ENCODE assay signal across 8 mouse cellular contexts in genomic region chr9:54181330-54181729, GRCm38 (mm10).
A peak's percentile ranks its signal among the peaks of the same experiment; 100 is the strongest.
DNase-seq lines count a peak whose midpoint lies in the region; ATAC-seq and TF ChIP-seq lines count a peak whose summit lies in the region.

No protein-coding gene starts in this region.

- 14% methylated on average over 2 of the region's 2 CpGs for WGBS in heart, adult 2 months
- WGBS in heart, embryonic 11.5 days (ENCODE audit: insufficient replicate concordance): 18% methylated on average over 2 of the region's 2 CpGs

- no peaks in the 10 kb centered on the region for H3K27me3 ChIP-seq in heart, adult 2 months (ENCODE audit: control insufficient read depth, insufficient read depth, low read length)
- no peaks in the 10 kb centered on the region for H3K27me3 ChIP-seq in heart, embryonic 11.5 days (ENCODE audit: control insufficient read depth, insufficient read depth, low read length)

- ATAC-seq in heart, embryonic 11.5 days (replicated peaks; ENCODE audit: insufficient number of reproducible peaks, low FRiP score, low TSS enrichment): no peak
- no peak for ATAC-seq in erythroid progenitor cell, adult 5-6 weeks (replicated peaks; ENCODE audit: low FRiP score, poor library complexity, severe bottlenecking)

- no peaks in the 10 kb centered on the region for H3K36me3 ChIP-seq in heart, adult 2 months (ENCODE audit: control insufficient read depth, insufficient read depth, low read length)
- H3K36me3 ChIP-seq in heart, embryonic 11.5 days (ENCODE audit: control insufficient read depth, insufficient read depth, low read length): no peaks in the 10 kb centered on the region

- H3K79me2 ChIP-seq in heart, adult 2 months (replicated peaks; ENCODE audit: control insufficient read depth, insufficient read depth, low read length): no peaks in the 10 kb centered on the region

- TF ChIP-seq EP300 in heart, adult 2 months (IDR thresholded peaks at IDR 0.05; ENCODE audit: insufficient read depth, low read depth, low read length): no peak

- no peak overlapping the region for H3K4me3 ChIP-seq in heart, adult 2 months
- no peak overlapping the region for H3K4me3 ChIP-seq in heart, embryonic 11.5 days (ENCODE audit: low read depth, low read length)

- peak; percentile 71 for TF ChIP-seq CTCF in heart, adult 2 months (IDR thresholded peaks at IDR 0.05)

- no peak overlapping the region for H3K9ac ChIP-seq in heart, adult 2 months (ENCODE audit: low read depth, low read length)
- no peak overlapping the region for H3K9ac ChIP-seq in heart, embryonic 11.5 days (ENCODE audit: low read depth, low read length)

- no peaks in the 10 kb centered on the region for H3K9me3 ChIP-seq in heart, embryonic 11.5 days (replicated peaks; ENCODE audit: control insufficient read depth, low read length)

- H3K4me1 ChIP-seq in heart, adult 2 months (ENCODE audit: control insufficient read depth, insufficient read depth, low read length): no peaks in the 10 kb centered on the region
- no peaks in the 10 kb centered on the region for H3K4me1 ChIP-seq in heart, embryonic 11.5 days (ENCODE audit: control insufficient read depth, insufficient read depth, low read length)

- H3K4me2 ChIP-seq in heart, embryonic 11.5 days: no peak overlapping the region

- intact Hi-C loops in heart, adult 2 months (cut with DNase I): loop anchor here (1.0 to 5.0 kb wide), 3 partner anchors 142 to 236 kb away; no protein-coding TSS in a partner anchor

- H3K27ac ChIP-seq in heart, adult 2 months: no peak overlapping the region
- no peak overlapping the region for H3K27ac ChIP-seq in heart, embryonic 11.5 days (ENCODE audit: low read depth, low read length)

- no peak for DNase-seq in heart, adult 2 months
- peak; percentile 29 for DNase-seq in urinary bladder, postnatal 25 days (ENCODE audit: low spot score)
- DNase-seq in urinary bladder, adult 2 months (ENCODE audit: low spot score): no peak
- peak; percentile 81 for DNase-seq in embryo, embryonic 11 days
- DNase-seq in layer of hippocampus, postnatal 25 days (ENCODE audit: extremely low spot score in 1 of 2, low spot score in 1 of 2): peak; percentile 23 to 74
- DNase-seq in retina, postnatal 7 days (ENCODE audit: low read depth, low spot score): peak; percentile 48

- no peak for TF ChIP-seq POLR2A in heart, adult 2 months (IDR thresholded peaks at IDR 0.05; ENCODE audit: insufficient read depth, low read depth, low read length)

Comparison
In these comparisons a context has a peak if more than half of its experiments do, and no peak if none do; other contexts are left out.
1. DNase-seq: peak in urinary bladder, postnatal 25 days (single experiment), embryo, embryonic 11 days (single experiment), layer of hippocampus, postnatal 25 days (2 of 2) and retina, postnatal 7 days (single experiment); none in heart, adult 2 months (0 of 2) and urinary bladder, adult 2 months (single experiment).